Mouse (Mus musculus) neural tube, embryonic 13.5 days (tissue): ENCODE results near the gene Klra3. TPM values are rescaled to one million over a fixed set of nuclear protein-coding genes. Genes with fewer than 3 reads are reported as not detected.
"Not testable (repeated sequence)": the region's sequence is repeated elsewhere in the genome, so short reads cannot be mapped to it uniquely, and the experiment has no call there.

Source experiments
- ATAC-seq: fragments of 200-750 bp; cut with Nextera tagmentation; 2 replicates; pipeline ENCODE4 v1.8.0; 2017; ENCODE audit warnings: low read depth, mild to moderate bottlenecking, moderate TSS enrichment, moderate library complexity
- H3K27ac ChIP-seq: fragments of 300-500 bp; sonication (generic); replicated peaks from 2 replicates; pipeline ENCODE4 v1.5.1; 2015; ENCODE audit warnings: moderate library complexity, mild to moderate bottlenecking, inconsistent platforms
- H3K27me3 ChIP-seq: fragments of 300-500 bp; sonication (generic); 2 replicates; pipeline ENCODE4 v1.6.1; 2015; ENCODE audit warnings: mild to moderate bottlenecking, inconsistent platforms
- H3K36me3 ChIP-seq: fragments of 300-500 bp; sonication (generic); 2 replicates; pipeline ENCODE4 v1.6.1; 2015; ENCODE audit warnings: mild to moderate bottlenecking, inconsistent platforms
- H3K4me1 ChIP-seq: fragments of 300-500 bp; sonication (generic); replicated peaks from 2 replicates; pipeline ENCODE4 v1.6.1; 2015; ENCODE audit warnings: inconsistent platforms
- H3K4me2 ChIP-seq: fragments of 300-500 bp; sonication (generic); 2 replicates; pipeline ENCODE4 v1.6.1; 2015; ENCODE audit warnings: inconsistent platforms, mild to moderate bottlenecking, moderate library complexity
- H3K4me3 ChIP-seq: fragments of 300-500 bp; sonication (generic); 2 replicates; pipeline ENCODE4 v1.5.1; 2015; ENCODE audit warnings: mild to moderate bottlenecking, inconsistent platforms
- H3K9ac ChIP-seq: fragments of 300-500 bp; sonication (generic); 2 replicates; pipeline ENCODE4 v1.6.1; 2015; ENCODE audit warnings: moderate library complexity, mild to moderate bottlenecking, inconsistent platforms
- H3K9me3 ChIP-seq: fragments of 300-500 bp; sonication (generic); 2 replicates; pipeline ENCODE4 v1.6.1; 2016; ENCODE audit warnings: inconsistent platforms
- WGBS: fragments of 180-500 bp; shearing (Covaris S2); methylation state at CpG from one replicate; pipeline ENCODE4 v1.1.7; 2015; 5-methylcytosine and 5-hydroxymethylcytosine counted together
- polyA plus RNA-seq: library from polyadenylated mRNA; unstranded; fragments of >200 nt; fragmentation: Nextera tagmentation; extraction: Ambion mirVana; gene quantifications from 2 replicates; pipeline ENCODE4 v1.2.1, GENCODE M21; 2015

Gene Klra3
- polyA plus RNA-seq: not detected in 2 replicates

- no peaks in the 10 kb centered on the region for H3K27me3 ChIP-seq
- WGBS: 84% methylated on average over 8 of the region's 8 CpGs
- ATAC-seq: no peak
Observed at GRCm38 (mm10) chr6:130337411-130337810, at the start of gene Klra3. Gene Klra3 (minus strand): TSS chr6:130337574.

GRCm38 (mm10) chr6:130386750-130387149 is 49.4 kb upstream of the Klra3 start, which contains the start of gene Klra1:
Gene Klra1 (minus strand): TSS chr6:130386874.
- no peak for ATAC-seq
- H3K9ac ChIP-seq: no peak within 1 kb of the TSS
- H3K27me3 ChIP-seq: no peaks in the 10 kb centered on the region
- H3K36me3 ChIP-seq: no peaks in the 10 kb centered on the region
- no peak within 1 kb of the TSS for H3K4me2 ChIP-seq
- no peak within 1 kb of the TSS for H3K4me3 ChIP-seq
- WGBS: 82% methylated on average over 2 of the region's 2 CpGs
- no peak within 1 kb of the TSS for H3K27ac ChIP-seq
- H3K9me3 ChIP-seq: peaks cover 18% of the 10 kb centered on the region
- H3K4me1 ChIP-seq: no peaks in the 10 kb centered on the region

More at GRCm38 (mm10) chr6:130337411-130337810, at the start of gene Klra3:
- H3K9me3 ChIP-seq: no peaks in the 10 kb centered on the region
- H3K4me1 ChIP-seq: no peaks in the 10 kb centered on the region
- no peaks in the 10 kb centered on the region for H3K36me3 ChIP-seq
- no peak within 1 kb of the TSS for H3K9ac ChIP-seq
- no peak within 1 kb of the TSS for H3K27ac ChIP-seq
- no peak within 1 kb of the TSS for H3K4me3 ChIP-seq
- no peak within 1 kb of the TSS for H3K4me2 ChIP-seq

GRCm38 (mm10) chr6:130385803-130386202 is 48.4 kb upstream of the Klra3 start:
- 49% methylated on average over 1 of the region's 1 CpGs for WGBS
- ATAC-seq: no peak
- no peaks in the 10 kb centered on the region for H3K36me3 ChIP-seq
- no peaks in the 10 kb centered on the region for H3K27me3 ChIP-seq
- H3K9ac ChIP-seq: no peak overlapping the region
- H3K27ac ChIP-seq: no peak overlapping the region
- no peak overlapping the region for H3K4me3 ChIP-seq
- H3K4me2 ChIP-seq: no peak overlapping the region
- no peaks in the 10 kb centered on the region for H3K4me1 ChIP-seq
- peaks cover 18% of the 10 kb centered on the region for H3K9me3 ChIP-seq

GRCm38 (mm10) chr6:130382375-130382774 is 45.0 kb upstream of the Klra3 start:
- no peaks in the 10 kb centered on the region for H3K36me3 ChIP-seq
- no peaks in the 10 kb centered on the region for H3K4me1 ChIP-seq
- no peak overlapping the region for H3K9ac ChIP-seq
- no peak overlapping the region for H3K4me2 ChIP-seq
- ATAC-seq: no peak
- H3K9me3 ChIP-seq: peaks cover 21% of the 10 kb centered on the region
- no peaks in the 10 kb centered on the region for H3K27me3 ChIP-seq
- H3K4me3 ChIP-seq: no peak overlapping the region
- no peak overlapping the region for H3K27ac ChIP-seq
- WGBS: 82% methylated on average over 4 of the region's 4 CpGs

GRCm38 (mm10) chr6:130345381-130345780 is 8.0 kb upstream of the Klra3 start:
- H3K27me3 ChIP-seq, H3K9me3 ChIP-seq, H3K36me3 ChIP-seq, H3K4me3 ChIP-seq, H3K4me1 ChIP-seq, H3K4me2 ChIP-seq, ATAC-seq, H3K27ac ChIP-seq, H3K9ac ChIP-seq: not testable (repeated sequence)
- WGBS: 56% methylated on average over 1 of the region's 1 CpGs

- not testable (repeated sequence) for H3K4me1 ChIP-seq, H3K9me3 ChIP-seq, H3K9ac ChIP-seq, ATAC-seq, H3K27me3 ChIP-seq, H3K27ac ChIP-seq, H3K36me3 ChIP-seq, H3K4me2 ChIP-seq, H3K4me3 ChIP-seq
- WGBS: 85% methylated on average over 2 of the region's 2 CpGs
Observed at GRCm38 (mm10) chr6:130341973-130342372, 4.6 kb upstream of the Klra3 start.

GRCm38 (mm10) chr6:130287984-130288649 is 49.3 kb downstream of the Klra3 start:
- H3K27me3 ChIP-seq: no peaks in the 10 kb centered on the region
- 0 out of 2 replicates have a peak, but pooled peaks cover 4% of the 10 kb centered on the region for H3K9me3 ChIP-seq
- H3K4me1 ChIP-seq: no peaks in the 10 kb centered on the region
- no peak overlapping the region for H3K4me2 ChIP-seq
- no peak overlapping the region for H3K9ac ChIP-seq
- H3K27ac ChIP-seq: no peak overlapping the region
- no peak overlapping the region for H3K4me3 ChIP-seq
- no peaks in the 10 kb centered on the region for H3K36me3 ChIP-seq
- ATAC-seq: no peak

GRCm38 (mm10) chr6:130281828-130282227 is 55.5 kb downstream of the Klra3 start, which contains the start of gene Klra10:
Gene Klra10 (minus strand): TSS chr6:130281928.
- 79% methylated on average over 1 of the region's 1 CpGs for WGBS
- H3K9ac ChIP-seq, H3K9me3 ChIP-seq, H3K36me3 ChIP-seq, ATAC-seq, H3K27me3 ChIP-seq, H3K27ac ChIP-seq, H3K4me1 ChIP-seq, H3K4me3 ChIP-seq, H3K4me2 ChIP-seq: not testable (repeated sequence)

Other genes starting within 250 kb of the Klra3 start
- gene Klra8, start 207.7 kb downstream of the Klra3 start, polyA plus RNA-seq: not detected in 2 replicates
- gene Klra9, start 144.5 kb downstream of the Klra3 start, polyA plus RNA-seq: not detected in 2 replicates
- gene Klra7, start 104.3 kb downstream of the Klra3 start, polyA plus RNA-seq: not detected in 2 replicates
- gene Klra10, start 55.6 kb downstream of the Klra3 start, polyA plus RNA-seq: not detected in 2 replicates
- not detected in 2 replicates for gene Klra1, start 49.3 kb upstream of the Klra3 start, polyA plus RNA-seq